Comparison of ENCODE assay signal across 8 mouse cellular contexts in the genomic region with DNA sequence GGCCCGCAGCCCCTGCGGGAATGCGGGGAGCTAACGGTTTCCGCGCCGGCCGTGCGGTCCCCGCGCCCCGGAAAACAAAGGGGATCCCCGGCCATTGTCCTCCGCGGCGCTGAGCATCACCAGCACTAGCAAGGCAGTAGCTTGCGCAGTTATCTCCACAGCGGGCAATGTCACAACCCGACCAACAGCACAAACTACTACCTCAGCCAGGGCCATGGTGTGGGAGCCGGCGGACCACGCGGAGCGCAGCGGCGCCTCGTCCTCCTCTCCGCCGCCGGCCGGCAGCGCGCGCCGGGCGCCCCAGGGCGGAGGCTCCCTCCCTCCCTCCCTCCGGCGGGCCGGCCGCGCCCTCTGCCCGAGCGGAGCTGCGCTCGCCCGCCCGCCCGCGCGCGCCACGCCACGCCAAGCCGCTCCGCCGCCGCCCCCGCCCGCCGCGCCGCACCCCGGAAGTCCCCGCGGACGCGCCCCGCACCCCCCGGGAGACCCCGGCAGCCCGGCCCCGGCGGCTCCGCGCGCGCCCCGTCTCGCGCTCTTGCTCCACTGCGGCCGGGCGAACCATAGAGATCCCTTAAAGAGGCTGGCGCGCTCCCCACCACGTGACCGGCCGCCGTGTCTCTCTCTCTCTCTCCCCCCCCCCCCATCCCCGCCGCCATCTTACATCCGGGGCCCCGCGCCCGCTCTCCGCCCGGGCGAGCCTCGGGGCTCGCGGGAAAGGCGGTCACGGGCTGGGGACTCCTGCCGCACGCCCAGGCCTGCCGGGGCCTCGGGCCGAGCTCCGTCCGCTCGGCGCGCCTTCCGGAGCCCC.
DNase-seq lines count a peak whose midpoint lies in the region; ATAC-seq and TF ChIP-seq lines count a peak whose summit lies in the region.

No protein-coding gene starts in this region.

- no peaks in the 10 kb centered on the region for H3K27me3 ChIP-seq in CH12.LX (replicated peaks)
- no peaks in the 10 kb centered on the region for H3K27me3 ChIP-seq in forebrain, embryonic 11.5 days (ENCODE audit: control insufficient read depth, insufficient read depth, low read length)
- no peaks in the 10 kb centered on the region for H3K27me3 ChIP-seq in heart, embryonic 16.5 days (ENCODE audit: control insufficient read depth, insufficient read depth, low read length)
- no peaks in the 10 kb centered on the region for H3K27me3 ChIP-seq in liver, postnatal 0 days (ENCODE audit: insufficient read depth, low read length)
- no peaks in the 10 kb centered on the region for H3K27me3 ChIP-seq in neural tube, embryonic 12.5 days (replicated peaks)
- H3K27me3 ChIP-seq in stomach, embryonic 16.5 days (ENCODE audit: control insufficient read depth, insufficient read depth, low read length): no peaks in the 10 kb centered on the region

- peaks cover 0 to 13% of the 10 kb centered on the region in 2 experiments for H3K36me3 ChIP-seq in CH12.LX (replicated peaks in 1 of 2; ENCODE audit: control insufficient read depth in 1 of 2, insufficient read depth in 1 of 2, low read length in 1 of 2)
- H3K36me3 ChIP-seq in forebrain, embryonic 11.5 days (ENCODE audit: control insufficient read depth, insufficient read depth, low read length): no peaks in the 10 kb centered on the region; the same call in 1 of the 2 replicates
- peaks cover 5% of the 10 kb centered on the region; the same call in 1 of the 2 replicates for H3K36me3 ChIP-seq in heart, embryonic 16.5 days (ENCODE audit: control insufficient read depth, insufficient read depth)
- peaks cover 8% of the 10 kb centered on the region; the same call in 1 of the 2 replicates for H3K36me3 ChIP-seq in liver, postnatal 0 days (replicated peaks; ENCODE audit: insufficient read depth, low read length)
- H3K36me3 ChIP-seq in neural tube, embryonic 12.5 days: peaks cover 7% of the 10 kb centered on the region
- H3K36me3 ChIP-seq in stomach, embryonic 16.5 days (ENCODE audit: control insufficient read depth, insufficient read depth, low read length): peaks cover 11% of the 10 kb centered on the region; the same call in 1 of the 2 replicates

- in situ Hi-C loops in CH12.LX (cut with MboI; ENCODE audit: low pct_ligation_motif_present, low pct_unique_long_range_greater_than_20kb, low sequenced_read_pairs): no loop called here

- peak overlapping the region; percentile 82 to 91 (median 86) for H3K4me3 ChIP-seq in CH12.LX (replicated peaks in 1 of 3; ENCODE audit: low read depth in 2 of 3, low read length in 2 of 3, poor library complexity in 1 of 3)
- peak overlapping the region; percentile 89 for H3K4me3 ChIP-seq in forebrain, embryonic 11.5 days (ENCODE audit: low read depth, low read length)
- H3K4me3 ChIP-seq in heart, embryonic 16.5 days (ENCODE audit: low read length): peak overlapping the region; percentile 68
- peak overlapping the region; percentile 79 for H3K4me3 ChIP-seq in liver, postnatal 0 days (ENCODE audit: low read depth, low read length)
- peak overlapping the region; percentile 88 for H3K4me3 ChIP-seq in neural tube, embryonic 12.5 days
- H3K4me3 ChIP-seq in stomach, embryonic 16.5 days (replicated peaks; ENCODE audit: low read length): peak overlapping the region; percentile 92

- H3K9ac ChIP-seq in CH12.LX (ENCODE audit: insufficient read depth, low read depth): peak overlapping the region; percentile 95
- peak overlapping the region; percentile 100 for H3K9ac ChIP-seq in forebrain, embryonic 11.5 days (ENCODE audit: low read length)
- H3K9ac ChIP-seq in heart, embryonic 16.5 days (ENCODE audit: low read length): peak overlapping the region; percentile 98
- peak overlapping the region; percentile 91 for H3K9ac ChIP-seq in liver, postnatal 0 days (replicated peaks)
- peak overlapping the region; percentile 98 for H3K9ac ChIP-seq in neural tube, embryonic 12.5 days
- peak overlapping the region; percentile 98 for H3K9ac ChIP-seq in stomach, embryonic 16.5 days (ENCODE audit: low read length)

- ATAC-seq in forebrain, embryonic 11.5 days (replicated peaks; ENCODE audit: low FRiP score): peak; percentile 91
- peak; percentile 85 for ATAC-seq in heart, embryonic 16.5 days (replicated peaks; ENCODE audit: extremely low read depth, insufficient read depth, low FRiP score)
- peak; percentile 90 for ATAC-seq in liver, postnatal 0 days
- ATAC-seq in neural tube, embryonic 12.5 days (ENCODE audit: low FRiP score, low read depth): peak; percentile 92
- peak; percentile 90 for ATAC-seq in stomach, embryonic 16.5 days (ENCODE audit: insufficient read depth, low FRiP score)

- WGBS in forebrain, embryonic 11.5 days: 1% methylated on average over 56 of the region's 115 CpGs
- WGBS in heart, embryonic 16.5 days: under 1% methylated on average over 59 of the region's 115 CpGs
- WGBS in liver, postnatal 0 days (ENCODE audit: insufficient replicate concordance): 0% methylated on average over 30 of the region's 115 CpGs
- WGBS in neural tube, embryonic 12.5 days: under 1% methylated on average over 64 of the region's 115 CpGs
- under 1% methylated on average over 78 of the region's 115 CpGs for WGBS in stomach, embryonic 16.5 days

- H3K9me3 ChIP-seq in CH12.LX (replicated peaks; ENCODE audit: low read length): no peaks in the 10 kb centered on the region
- no peaks in the 10 kb centered on the region for H3K9me3 ChIP-seq in forebrain, embryonic 11.5 days (ENCODE audit: control insufficient read depth, low read length)
- no peaks in the 10 kb centered on the region for H3K9me3 ChIP-seq in heart, embryonic 16.5 days (replicated peaks; ENCODE audit: control insufficient read depth, low read length)
- H3K9me3 ChIP-seq in liver, postnatal 0 days (ENCODE audit: low read length): no peaks in the 10 kb centered on the region
- H3K9me3 ChIP-seq in neural tube, embryonic 12.5 days: no peaks in the 10 kb centered on the region
- no peaks in the 10 kb centered on the region for H3K9me3 ChIP-seq in stomach, embryonic 16.5 days (replicated peaks; ENCODE audit: control insufficient read depth, low read length)

- TF ChIP-seq RAD21 in CH12.LX (IDR thresholded peaks at IDR 0.05; ENCODE audit: low read depth, low read length): no peak

- peak; percentile 54 for DNase-seq in CH12.LX (ENCODE audit: extremely low read depth)
- DNase-seq in c-Kit-positive CD71-positive TER-119-negative erythroid progenitor cells, embryonic 14.5 days (ENCODE audit: low read depth): peak; percentile 43
- peak; percentile 94 for DNase-seq in forebrain, embryonic 11.5 days (ENCODE audit: low spot score)
- peak; percentile 84 to 89 for DNase-seq in kidney, postnatal 36 days
- DNase-seq in liver, postnatal 0 days: peak; percentile 89

- H3K27ac ChIP-seq in CH12.LX (ENCODE audit: insufficient read depth, low read depth): peak overlapping the region; percentile 89
- H3K27ac ChIP-seq in forebrain, embryonic 11.5 days (ENCODE audit: low read depth, low read length): peak overlapping the region; percentile 99
- peak overlapping the region; percentile 100 for H3K27ac ChIP-seq in heart, embryonic 16.5 days (ENCODE audit: low read length)
- peak overlapping the region; percentile 99 for H3K27ac ChIP-seq in liver, postnatal 0 days (ENCODE audit: low read depth)
- H3K27ac ChIP-seq in neural tube, embryonic 12.5 days: peak overlapping the region; percentile 99
- H3K27ac ChIP-seq in stomach, embryonic 16.5 days (ENCODE audit: low read length): peak overlapping the region; percentile 99

- TF ChIP-seq EP300 in CH12.LX (IDR thresholded peaks at IDR 0.05; ENCODE audit: low read length): no peak
- TF ChIP-seq EP300 in liver, postnatal 0 days (IDR thresholded peaks at IDR 0.05; ENCODE audit: low read depth): no peak

- H3K4me2 ChIP-seq in CH12.LX (ENCODE audit: insufficient read depth, low read depth, poor library complexity, severe bottlenecking): no peak overlapping the region
- peak overlapping the region; percentile 83 for H3K4me2 ChIP-seq in forebrain, embryonic 11.5 days (ENCODE audit: low read depth, low read length, severe bottlenecking)
- peak overlapping the region; percentile 69 for H3K4me2 ChIP-seq in heart, embryonic 16.5 days (ENCODE audit: low read depth, low read length)
- peak overlapping the region; percentile 86 for H3K4me2 ChIP-seq in liver, postnatal 0 days (ENCODE audit: low read depth, low read length)
- H3K4me2 ChIP-seq in neural tube, embryonic 12.5 days (replicated peaks): peak overlapping the region; percentile 64
- H3K4me2 ChIP-seq in stomach, embryonic 16.5 days (ENCODE audit: low read depth, low read length): peak overlapping the region; percentile 63

- dilution Hi-C loops in CH12.LX (cut with MboI; ENCODE audit: extremely low pct_ligation_motif_present, extremely low pct_unique_long_range_greater_than_20kb, low sequenced_read_pairs): no loop called here

- TF ChIP-seq CTCF in CH12.LX (conservative IDR thresholded peaks at IDR 0.05 in 1 of 2, IDR thresholded peaks at IDR 0.05 in 1 of 2; ENCODE audit: low read depth in 2 of 2, low read length in 2 of 2): no peak
- TF ChIP-seq CTCF in liver, postnatal 0 days (IDR thresholded peaks at IDR 0.05; ENCODE audit: low read depth): no peak

- H3K4me1 ChIP-seq in CH12.LX (ENCODE audit: control insufficient read depth in 1 of 2, insufficient read depth in 2 of 2): peaks cover 8 to 35% of the 10 kb centered on the region in 2 experiments; a peak in 3 of 4 replicates
- H3K4me1 ChIP-seq in forebrain, embryonic 11.5 days (replicated peaks; ENCODE audit: control insufficient read depth, insufficient read depth, low read length): no peaks in the 10 kb centered on the region
- peaks cover 47% of the 10 kb centered on the region for H3K4me1 ChIP-seq in heart, embryonic 16.5 days (ENCODE audit: control insufficient read depth, insufficient read depth, low read length)
- peaks cover 17% of the 10 kb centered on the region for H3K4me1 ChIP-seq in liver, postnatal 0 days (ENCODE audit: insufficient read depth)
- peaks cover 19% of the 10 kb centered on the region for H3K4me1 ChIP-seq in neural tube, embryonic 12.5 days
- peaks cover 23% of the 10 kb centered on the region for H3K4me1 ChIP-seq in stomach, embryonic 16.5 days (ENCODE audit: control insufficient read depth, insufficient read depth, low read length)

- H3K79me2 ChIP-seq in CH12.LX (replicated peaks; ENCODE audit: control insufficient read depth, extremely low read depth, insufficient read depth, poor library complexity, severe bottlenecking): peaks cover 18% of the 10 kb centered on the region

- peak; percentile 65 for TF ChIP-seq POLR2A in CH12.LX (IDR thresholded peaks at IDR 0.05; ENCODE audit: low read depth, low read length)

TF ChIP-seq in CH12.LX, 34 proteins besides CTCF, POLR2A, EP300 and RAD21 (continues in another document):
- TF ChIP-seq E2F4 (IDR thresholded peaks at IDR 0.05; ENCODE audit: insufficient replicate concordance, low read depth, low read length) (no peak), ETS1 (conservative IDR thresholded peaks at IDR 0.05; ENCODE audit: low read depth, low read length) (no peak), MAFK (IDR thresholded peaks at IDR 0.05; ENCODE audit: insufficient replicate concordance, low read length) (no peak), KAT2A (IDR thresholded peaks at IDR 0.05; ENCODE audit: insufficient replicate concordance, low read length) (no peak), POLR2AphosphoS2 (IDR thresholded peaks at IDR 0.05; ENCODE audit: low read depth, low read length) (no peak; the same call in 1 of the 2 replicates), MAX (IDR thresholded peaks at IDR 0.05; ENCODE audit: low read length) (no peak), PAX5 (IDR thresholded peaks at IDR 0.05; ENCODE audit: low read length) (no peak)

Comparison
In these comparisons a context has a peak if more than half of its experiments do, and no peak if none do; other contexts are left out.
1. Peak in every context shown above with its lines: DNase-seq, ATAC-seq, H3K4me3 ChIP-seq and H3K27ac ChIP-seq.
2. DNase-seq: peak in every context shown above with its lines; median percentile 94 in forebrain, embryonic 11.5 days; 89 in liver, postnatal 0 days; 86 in kidney, postnatal 36 days; 54 in CH12.LX; 43 in c-Kit-positive CD71-positive TER-119-negative erythroid progenitor cells, embryonic 14.5 days.